Mouse (Mus musculus) gastrocnemius, adult 18-20 months (tissue): ENCODE results near the gene 4930513O06Rik. TPM values are rescaled to one million over a fixed set of nuclear protein-coding genes. Genes with fewer than 3 reads are reported as not detected.

ENCODE experiments used
- DNase-seq: peaks from one replicate; pipeline ENCODE4 v3.0.0; 2021; ENCODE audit warnings: low spot score
- long read RNA-seq, 2 experiments: library from polyadenylated mRNA; stranded (forward); transcript quantifications; one replicate each; pipeline ENCODE4 v2.0.0; 2021
- total RNA-seq, 2 experiments: library from RNA; stranded (reverse); gene quantifications; 2 replicates each; pipeline ENCODE4 v1.2.3; 2021

4930513O06Rik gene
- not detected for total RNA-seq
- long read RNA-seq, experiment 1, result 0 reads
- long read RNA-seq, experiment 2, result 0 reads

GRCm38 (mm10) chrX:139085943-139086342 lies at the start of gene 4930513O06Rik:
TSS of gene 4930513O06Rik (plus strand) at chrX:139086243.
- DNase-seq, result no peak

GRCm38 (mm10) chrX:139037666-139038065 lies 48.4 kb upstream of the 4930513O06Rik start:
- DNase-seq, result no peak

DNA sequence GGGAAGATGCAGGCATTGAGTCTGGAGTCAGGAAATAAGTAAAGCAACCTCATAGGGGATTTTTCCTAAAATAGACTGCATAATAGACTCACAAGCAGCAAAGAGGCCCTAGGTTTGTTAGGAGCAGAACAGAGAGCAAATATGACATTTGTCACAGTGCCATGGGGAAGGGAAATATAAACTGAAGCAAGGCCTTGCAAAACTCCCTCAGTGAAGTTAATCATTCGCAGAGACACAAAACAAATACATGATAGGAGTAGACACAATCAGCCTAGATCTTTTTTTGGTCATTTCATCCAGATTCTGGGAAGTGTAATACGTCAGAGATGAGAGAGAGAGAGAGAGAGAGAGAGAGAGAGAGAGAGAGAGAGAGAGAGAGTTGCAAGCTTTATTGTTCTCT lies 46.7 kb upstream of the 4930513O06Rik start:
- DNase-seq, result no peak

GRCm38 (mm10) chrX:139041148-139041547 lies 44.9 kb upstream of the 4930513O06Rik start:
- no peak for DNase-seq

DNA sequence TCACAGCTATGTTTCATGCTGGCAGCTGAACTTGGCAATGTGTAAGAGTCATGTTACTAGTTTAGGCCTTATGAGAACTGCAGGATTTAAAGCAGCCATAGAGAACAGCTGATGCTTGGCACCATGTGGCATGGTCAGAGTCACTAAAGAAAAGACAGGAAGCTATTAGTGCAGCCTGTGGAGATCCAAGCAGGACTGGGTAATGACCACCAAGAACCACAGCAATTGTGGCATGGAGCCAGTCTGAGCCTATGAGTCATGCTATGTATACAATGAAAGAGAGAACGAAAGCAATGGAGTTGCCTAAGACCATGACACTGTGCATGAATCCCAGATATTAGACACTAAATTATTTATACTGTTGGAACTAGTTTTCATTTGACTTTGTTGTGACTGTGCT lies 34.1 kb upstream of the 4930513O06Rik start:
- no peak for DNase-seq

GRCm38 (mm10) chrX:139053149-139053548 lies 32.9 kb upstream of the 4930513O06Rik start:
- no peak for DNase-seq

DNA sequence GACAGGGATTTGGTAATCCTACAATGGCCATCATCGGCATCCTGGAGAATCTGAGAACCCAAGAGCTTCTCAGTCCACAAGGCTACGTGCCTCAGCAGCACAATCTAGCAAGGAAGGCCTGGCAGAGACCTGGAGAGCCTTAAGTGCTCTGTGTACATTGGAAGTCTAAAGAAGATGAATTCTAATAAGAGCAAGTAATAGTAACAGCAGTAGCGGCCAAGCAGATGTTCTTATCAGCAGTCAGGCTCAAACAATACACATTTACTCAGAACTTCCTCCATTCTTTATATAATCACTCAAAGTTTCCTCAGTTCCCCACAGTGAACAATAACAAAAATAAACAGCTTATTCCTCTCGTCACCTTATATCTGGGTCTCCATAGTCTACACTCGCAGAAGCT lies 22.0 kb upstream of the 4930513O06Rik start:
- no peak for DNase-seq

- DNase-seq, result no peak
These were observed 7.5 kb upstream of the 4930513O06Rik start for GRCm38 (mm10) chrX:139078493-139078892.

DNA sequence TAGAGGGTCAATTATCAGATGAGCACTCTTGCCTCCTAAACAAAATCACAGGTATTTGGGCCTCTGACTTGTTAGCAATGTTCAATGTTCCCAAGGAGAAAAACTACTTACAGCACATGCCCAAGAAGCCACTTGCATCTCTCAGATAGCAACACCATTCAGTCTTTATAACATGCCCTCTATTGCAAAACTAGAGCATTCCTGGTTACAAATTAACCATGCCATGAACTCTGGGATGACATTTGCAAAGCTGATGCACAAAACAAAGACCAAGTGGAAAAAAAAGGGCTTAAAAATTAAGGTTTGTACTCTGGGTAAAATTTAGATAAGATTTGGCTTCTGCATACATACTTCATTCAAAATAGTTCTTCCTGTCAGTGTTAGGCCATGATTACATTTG lies 966 bp upstream of the 4930513O06Rik start, which contains the start of gene Serpina7:
Gene Serpina7, minus strand, starts transcription at position 160 of the 400 bp plus-strand sequence.
- no peak for DNase-seq

GRCm38 (mm10) chrX:139097197-139097596 lies 11.2 kb downstream of the 4930513O06Rik start:
- DNase-seq, result no peak

GRCm38 (mm10) chrX:139134031-139134430 lies 48.0 kb downstream of the 4930513O06Rik start:
- no peak for DNase-seq

Other genes with a start within 250 kb of the 4930513O06Rik start
- under 1 TPM; 0.23 to 0.24 TPM for gene Nrk, start 171.8 kb upstream of the 4930513O06Rik start, total RNA-seq
- not detected for gene Serpina7, start 1.0 kb upstream of the 4930513O06Rik start, total RNA-seq
- gene 4933428M09Rik, start 93.0 kb downstream of the 4930513O06Rik start, total RNA-seq, result not detected
- 1 to 10 TPM; 4.5 to 5.6 TPM for gene Mum1l1, start 123.8 kb downstream of the 4930513O06Rik start, total RNA-seq
- gene Trap1a, start 247.4 kb downstream of the 4930513O06Rik start, total RNA-seq, result not detected